Mouse (Mus musculus) stomach, embryonic 15.5 days (tissue): Measurements from ENCODE around the gene Nwd2. TPM values are rescaled to one million over a fixed set of nuclear protein-coding genes. Genes with fewer than 3 reads are reported as not detected.
A peak's percentile ranks its signal among the peaks of the same experiment; 100 is the strongest.

Experiments used
- ATAC-seq: fragments of 200-750 bp; cut with Nextera tagmentation; 2 replicates; pipeline ENCODE4 v1.8.0; 2017; ENCODE audit warnings: low read depth, moderate number of reproducible peaks, moderate TSS enrichment; ENCODE audit not compliant: insufficient read depth, low FRiP score
- H3K27ac ChIP-seq: fragments of 300-500 bp; sonication (generic); 2 replicates; pipeline ENCODE4 v1.5.1; 2015; ENCODE audit warnings: mild to moderate bottlenecking, inconsistent platforms
- H3K27me3 ChIP-seq: fragments of 300-500 bp; sonication (generic); replicated peaks from 2 replicates; pipeline ENCODE4 v1.6.1; 2015; ENCODE audit warnings: inconsistent platforms
- H3K36me3 ChIP-seq: fragments of 300-500 bp; sonication (generic); 2 replicates; pipeline ENCODE4 v1.6.1; 2015; ENCODE audit warnings: inconsistent platforms
- H3K4me1 ChIP-seq: fragments of 300-500 bp; sonication (generic); 2 replicates; pipeline ENCODE4 v1.6.1; 2015; ENCODE audit warnings: inconsistent platforms
- H3K4me2 ChIP-seq: fragments of 300-500 bp; sonication (generic); 2 replicates; pipeline ENCODE4 v1.6.1; 2015; ENCODE audit warnings: mild to moderate bottlenecking, inconsistent platforms
- H3K4me3 ChIP-seq: fragments of 300-500 bp; sonication (generic); replicated peaks from 2 replicates; pipeline ENCODE4 v1.5.1; 2015; ENCODE audit warnings: inconsistent platforms
- H3K9ac ChIP-seq: fragments of 300-500 bp; sonication (generic); 2 replicates; pipeline ENCODE4 v1.6.1; 2015; ENCODE audit warnings: inconsistent platforms
- H3K9me3 ChIP-seq: fragments of 300-500 bp; sonication (generic); 2 replicates; pipeline ENCODE4 v1.6.1; 2016; ENCODE audit warnings: inconsistent platforms
- WGBS: fragments of 180-500 bp; shearing (Covaris S2); methylation state at CpG from one replicate; pipeline ENCODE4 v1.1.7; 2015; 5-methylcytosine and 5-hydroxymethylcytosine counted together
- polyA plus RNA-seq: library from polyadenylated mRNA; unstranded; fragments of >200 nt; fragmentation: Nextera tagmentation; extraction: Ambion mirVana; gene quantifications from 2 replicates; pipeline ENCODE4 v1.2.1, GENCODE M21; 2015

Nwd2 gene
- 0.77 and 0.88 TPM in 2 replicates for polyA plus RNA-seq

DNA sequence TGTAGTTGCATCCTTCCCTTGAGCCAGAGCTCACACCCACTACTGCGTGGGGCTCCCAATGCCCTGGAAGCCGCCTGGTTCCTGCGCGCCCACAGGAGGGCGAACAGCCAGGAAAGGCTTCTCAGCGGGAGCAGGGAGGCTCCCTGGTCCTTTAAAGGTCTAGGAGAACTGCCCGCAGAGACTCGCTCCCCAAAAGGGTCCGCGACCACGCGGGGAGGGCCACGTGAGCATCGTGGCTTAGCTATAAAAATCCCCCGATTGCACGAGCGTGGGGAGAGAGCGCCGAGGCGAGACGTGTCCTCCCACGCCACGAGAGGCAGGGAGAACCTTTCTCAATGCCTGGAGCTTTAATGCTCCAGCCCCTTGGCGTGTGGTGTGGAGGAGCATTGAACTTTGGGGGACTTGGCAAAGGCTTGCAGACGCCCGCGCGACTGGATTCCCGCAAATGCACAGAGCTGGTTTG lies at the start of gene Nwd2:
Gene Nwd2 (plus strand): TSS at position 33 of the 463 bp plus-strand sequence.
- WGBS, result 2% methylated on average over 29 of the region's 29 CpGs
- Histone ChIP-seq H3K4me3 (peak within 1 kb of the TSS; percentile 48), H3K9me3 (no peaks in the 10 kb centered on the region), H3K4me2 (peak within 1 kb of the TSS; percentile 95), H3K27ac (no peak within 1 kb of the TSS), H3K4me1 (peaks cover 15% of the 10 kb centered on the region; the same call in 1 of the 2 replicates), H3K36me3 (no peaks in the 10 kb centered on the region), H3K9ac (0 out of 2 replicates have a peak within 1 kb of the TSS, but pooled peaks have one; percentile 4), H3K27me3 (peaks cover 31% of the 10 kb centered on the region)
- ATAC-seq, result no peak

- Histone ChIP-seq H3K36me3 (no peaks in the 10 kb centered on the region), H3K27ac (no peak overlapping the region), H3K9ac (no peak overlapping the region), H3K4me2 (no peak overlapping the region), H3K27me3 (no peaks in the 10 kb centered on the region), H3K4me1 (no peaks in the 10 kb centered on the region), H3K4me3 (no peak overlapping the region), H3K9me3 (no peaks in the 10 kb centered on the region)
- 66% methylated on average over 2 of the region's 2 CpGs for WGBS
- no peak for ATAC-seq
Measured at GRCm38 (mm10) chr5:63607447-63607846, 41.5 kb upstream of the Nwd2 start.

GRCm38 (mm10) chr5:63616792-63617668 lies 31.9 kb upstream of the Nwd2 start:
- WGBS, result 49% methylated on average over 3 of the region's 3 CpGs
- H3K9me3 ChIP-seq, result no peaks in the 10 kb centered on the region
- H3K27me3 ChIP-seq, result no peaks in the 10 kb centered on the region
- H3K4me2 ChIP-seq, result no peak overlapping the region
- H3K27ac ChIP-seq, result no peak overlapping the region
- no peak overlapping the region for H3K4me3 ChIP-seq
- no peak for ATAC-seq
- no peak overlapping the region for H3K9ac ChIP-seq
- no peaks in the 10 kb centered on the region for H3K4me1 ChIP-seq
- no peaks in the 10 kb centered on the region for H3K36me3 ChIP-seq

DNA sequence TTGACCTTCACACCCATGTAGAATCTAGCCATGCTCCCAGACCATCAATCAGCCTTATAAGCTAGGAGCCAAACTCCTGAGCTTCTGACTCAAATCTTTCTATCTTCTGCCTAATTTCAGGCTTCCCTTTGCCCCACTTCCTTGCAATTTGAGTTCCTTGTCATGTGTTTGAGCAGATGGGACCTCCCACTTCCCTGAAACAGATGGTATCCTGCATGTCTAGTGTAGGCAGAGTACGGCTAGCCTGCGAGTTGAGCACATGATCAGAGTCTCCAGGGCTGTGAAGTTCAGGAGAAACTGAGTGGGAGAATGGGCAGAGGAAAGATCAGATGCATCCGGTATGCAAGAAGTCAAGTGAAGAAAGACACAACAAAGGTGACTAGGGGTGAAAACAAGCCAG lies 24.8 kb upstream of the Nwd2 start:
- Histone ChIP-seq H3K9me3 (no peaks in the 10 kb centered on the region), H3K27me3 (no peaks in the 10 kb centered on the region), H3K36me3 (no peaks in the 10 kb centered on the region), H3K4me1 (no peaks in the 10 kb centered on the region), H3K4me3 (no peak overlapping the region), H3K27ac (no peak overlapping the region), H3K4me2 (no peak overlapping the region), H3K9ac (no peak overlapping the region)
- 58% methylated on average over 3 of the region's 3 CpGs for WGBS
- ATAC-seq, result no peak

DNA sequence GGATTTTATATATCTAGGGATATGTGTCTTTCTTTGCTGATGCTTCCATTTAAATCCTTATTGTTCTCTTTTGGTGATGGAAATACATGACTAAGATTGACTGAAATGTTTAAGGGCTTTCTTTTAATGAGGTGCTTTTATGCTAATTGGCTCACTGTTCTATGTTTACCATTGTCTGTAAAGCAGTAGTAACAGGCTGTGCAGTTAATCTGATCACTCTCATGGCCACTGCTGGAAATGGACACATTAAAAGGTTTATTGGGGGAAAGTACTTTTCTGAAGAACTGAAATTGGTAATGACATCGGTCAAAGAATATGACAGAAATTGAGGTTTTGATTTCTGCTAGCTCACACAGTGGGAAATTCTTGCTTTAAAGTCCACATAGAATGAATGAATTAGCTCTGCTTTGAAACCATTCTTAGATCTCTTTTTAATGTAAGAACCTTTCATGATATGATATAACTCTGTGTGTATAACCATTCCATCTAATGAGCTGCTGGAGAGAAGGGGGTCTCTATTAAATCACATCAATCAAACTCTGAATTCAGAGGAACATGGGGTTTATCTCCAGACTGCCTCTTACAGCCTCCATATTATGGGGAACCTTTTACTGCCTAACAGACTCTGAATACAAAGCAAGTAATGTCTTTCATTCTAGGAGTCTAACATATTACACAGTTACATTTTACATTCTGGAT lies 20.9 kb upstream of the Nwd2 start:
- H3K9ac ChIP-seq, result no peak overlapping the region
- H3K9me3 ChIP-seq, result no peaks in the 10 kb centered on the region
- WGBS, result 85% methylated on average over 1 of the region's 1 CpGs
- no peaks in the 10 kb centered on the region for H3K4me1 ChIP-seq
- H3K4me3 ChIP-seq, result no peak overlapping the region
- no peaks in the 10 kb centered on the region for H3K36me3 ChIP-seq
- H3K27ac ChIP-seq, result no peak overlapping the region
- no peaks in the 10 kb centered on the region for H3K27me3 ChIP-seq
- H3K4me2 ChIP-seq, result no peak overlapping the region
- ATAC-seq, result no peak

GRCm38 (mm10) chr5:63628531-63628871 lies 20.4 kb upstream of the Nwd2 start:
- H3K4me1 ChIP-seq, result no peaks in the 10 kb centered on the region
- H3K36me3 ChIP-seq, result no peaks in the 10 kb centered on the region
- H3K4me2 ChIP-seq, result no peak overlapping the region
- no peak overlapping the region for H3K9ac ChIP-seq
- no peak overlapping the region for H3K4me3 ChIP-seq
- whole genome bisulfite sequencing, result 50% methylated on average over 3 of the region's 3 CpGs
- no peaks in the 10 kb centered on the region for H3K9me3 ChIP-seq
- no peak for ATAC-seq
- no peaks in the 10 kb centered on the region for H3K27me3 ChIP-seq
- no peak overlapping the region for H3K27ac ChIP-seq

DNA sequence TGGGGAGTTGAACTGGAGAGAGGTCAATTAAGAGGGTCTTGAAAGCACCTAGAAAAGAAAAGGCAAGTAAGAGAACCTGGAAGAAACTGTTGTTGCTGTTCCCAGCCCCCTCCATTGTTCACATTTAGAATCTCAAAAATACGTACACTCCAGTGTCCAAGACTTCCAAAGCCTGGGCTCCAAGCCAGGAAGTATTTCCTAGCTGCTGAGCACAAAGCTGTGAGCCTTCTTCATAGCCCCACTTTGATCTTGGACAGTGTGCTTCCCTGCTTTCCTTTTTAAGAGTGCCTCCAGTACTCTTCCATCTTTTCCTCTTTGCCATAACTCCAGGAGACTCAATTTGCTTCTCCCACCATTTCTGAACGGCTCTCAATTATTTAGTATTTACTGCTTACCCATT lies 14.3 kb upstream of the Nwd2 start:
- WGBS, result 43% methylated on average over 2 of the region's 2 CpGs
- no peak for ATAC-seq
- no peak overlapping the region for H3K9ac ChIP-seq

GRCm38 (mm10) chr5:63648187-63648586 lies 715 bp upstream of the Nwd2 start:
- H3K27ac ChIP-seq, result no peak overlapping the region
- H3K9me3 ChIP-seq, result no peaks in the 10 kb centered on the region
- ATAC-seq, result no peak
- no peak overlapping the region for H3K9ac ChIP-seq
- peaks cover 15% of the 10 kb centered on the region; the same call in 1 of the 2 replicates for H3K4me1 ChIP-seq
- no peaks in the 10 kb centered on the region for H3K36me3 ChIP-seq
- 39% methylated on average over 2 of the region's 2 CpGs for WGBS
- H3K4me2 ChIP-seq, result no peak overlapping the region
- H3K4me3 ChIP-seq, result no peak overlapping the region
- H3K27me3 ChIP-seq, result peaks cover 31% of the 10 kb centered on the region

More for the DNA sequence above, 14.3 kb upstream of the Nwd2 start:
- Histone ChIP-seq H3K4me3 (no peak overlapping the region), H3K27ac (no peak overlapping the region), H3K27me3 (no peaks in the 10 kb centered on the region), H3K4me1 (no peaks in the 10 kb centered on the region), H3K9me3 (no peaks in the 10 kb centered on the region), H3K4me2 (no peak overlapping the region), H3K36me3 (no peaks in the 10 kb centered on the region)

DNA sequence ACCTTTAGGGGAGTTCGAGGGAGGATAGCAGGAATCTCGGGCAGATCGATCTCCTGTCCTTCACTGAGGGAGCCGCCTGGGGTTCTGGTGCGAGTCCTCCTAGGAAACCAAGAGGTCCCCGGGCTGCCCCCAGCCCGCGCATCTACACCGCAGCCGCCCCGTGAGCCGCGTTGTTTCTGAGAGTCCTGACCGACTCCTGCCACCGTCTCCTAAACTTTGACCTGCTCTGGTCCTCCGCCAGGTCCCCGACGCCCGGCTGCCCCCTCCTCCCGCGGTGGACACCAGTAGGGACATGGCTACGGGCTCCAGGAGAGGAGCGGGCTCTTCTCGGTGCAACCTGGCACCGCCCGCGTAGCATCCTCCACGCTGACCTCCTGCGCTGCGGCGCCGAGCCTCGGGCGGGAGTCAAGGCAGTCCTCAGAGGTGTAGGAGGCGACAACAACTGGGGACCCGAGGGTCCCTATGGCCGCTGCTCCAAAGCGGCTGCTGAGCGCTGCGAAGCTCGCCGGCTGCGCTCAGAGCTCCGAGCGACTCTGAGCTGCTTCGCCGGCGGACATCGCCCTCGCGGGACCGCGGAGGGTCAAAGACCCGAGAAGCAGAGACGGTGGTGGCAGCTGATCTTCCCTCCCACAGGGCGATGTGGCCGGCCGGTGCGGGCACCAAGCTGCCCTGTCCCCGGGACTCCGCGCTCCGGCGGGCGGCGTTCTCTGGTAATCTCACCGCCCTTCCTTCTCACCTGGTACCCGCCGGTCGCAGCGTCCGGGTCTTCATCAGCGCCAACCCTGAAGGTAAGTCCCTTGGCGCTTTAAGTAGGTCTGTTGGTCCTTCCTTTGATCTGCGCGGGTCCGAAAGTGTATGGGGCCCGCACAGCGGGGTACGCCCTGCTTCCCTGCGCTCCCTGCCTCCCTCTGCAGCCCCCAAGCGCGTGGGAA lies 897 bp downstream of the Nwd2 start:
- H3K9me3 ChIP-seq, result no peaks in the 10 kb centered on the region
- 0 out of 2 replicates have a peak overlapping the region, but pooled peaks have one; percentile 4 for H3K9ac ChIP-seq
- peak overlapping the region; percentile 48 for H3K4me3 ChIP-seq
- no peak overlapping the region for H3K27ac ChIP-seq
- peak overlapping the region; percentile 95 for H3K4me2 ChIP-seq
- no peaks in the 10 kb centered on the region for H3K36me3 ChIP-seq
- H3K27me3 ChIP-seq, result peaks cover 31% of the 10 kb centered on the region
- whole genome bisulfite sequencing, result under 1% methylated on average over 78 of the region's 83 CpGs
- no peak; the same call in 1 of the 2 replicates for ATAC-seq
- peaks cover 15% of the 10 kb centered on the region; the same call in 1 of the 2 replicates for H3K4me1 ChIP-seq

DNA sequence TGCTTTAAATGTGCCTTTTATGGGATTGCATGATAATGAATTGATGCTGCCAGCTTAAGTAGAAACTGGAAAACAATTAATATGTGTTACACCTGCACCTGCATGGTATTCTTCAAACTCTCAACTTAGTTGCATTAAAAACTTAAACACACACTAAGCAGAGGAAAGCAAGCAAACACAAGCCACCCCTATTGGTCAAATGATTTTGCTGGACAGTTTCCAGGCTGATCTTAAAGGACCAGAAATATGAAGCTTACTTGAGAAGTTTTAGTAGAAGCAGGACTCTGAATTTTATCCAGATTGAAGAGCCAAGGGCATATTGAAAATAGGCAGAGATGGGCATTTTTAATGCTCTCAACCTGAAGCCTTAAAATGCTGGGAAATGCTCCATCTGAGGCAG lies 2.9 kb downstream of the Nwd2 start:
- Histone ChIP-seq H3K4me3 (no peak overlapping the region), H3K4me1 (peaks cover 15% of the 10 kb centered on the region; the same call in 1 of the 2 replicates), H3K9me3 (no peaks in the 10 kb centered on the region), H3K27ac (no peak overlapping the region), H3K27me3 (peaks cover 31% of the 10 kb centered on the region), H3K36me3 (no peaks in the 10 kb centered on the region), H3K4me2 (no peak overlapping the region), H3K9ac (no peak overlapping the region)
- no peak for ATAC-seq

- Histone ChIP-seq H3K36me3 (no peaks in the 10 kb centered on the region), H3K4me2 (no peak overlapping the region), H3K27ac (no peak overlapping the region), H3K4me1 (peaks cover 15% of the 10 kb centered on the region; the same call in 1 of the 2 replicates), H3K9me3 (no peaks in the 10 kb centered on the region), H3K27me3 (peaks cover 31% of the 10 kb centered on the region), H3K9ac (no peak overlapping the region), H3K4me3 (no peak overlapping the region)
- no peak for ATAC-seq
- 83% methylated on average over 2 of the region's 2 CpGs for WGBS
Measured at GRCm38 (mm10) chr5:63652705-63653104, 3.8 kb downstream of the Nwd2 start.
